ENCODE assay signal across 8 mouse cellular contexts in the genomic region with DNA sequence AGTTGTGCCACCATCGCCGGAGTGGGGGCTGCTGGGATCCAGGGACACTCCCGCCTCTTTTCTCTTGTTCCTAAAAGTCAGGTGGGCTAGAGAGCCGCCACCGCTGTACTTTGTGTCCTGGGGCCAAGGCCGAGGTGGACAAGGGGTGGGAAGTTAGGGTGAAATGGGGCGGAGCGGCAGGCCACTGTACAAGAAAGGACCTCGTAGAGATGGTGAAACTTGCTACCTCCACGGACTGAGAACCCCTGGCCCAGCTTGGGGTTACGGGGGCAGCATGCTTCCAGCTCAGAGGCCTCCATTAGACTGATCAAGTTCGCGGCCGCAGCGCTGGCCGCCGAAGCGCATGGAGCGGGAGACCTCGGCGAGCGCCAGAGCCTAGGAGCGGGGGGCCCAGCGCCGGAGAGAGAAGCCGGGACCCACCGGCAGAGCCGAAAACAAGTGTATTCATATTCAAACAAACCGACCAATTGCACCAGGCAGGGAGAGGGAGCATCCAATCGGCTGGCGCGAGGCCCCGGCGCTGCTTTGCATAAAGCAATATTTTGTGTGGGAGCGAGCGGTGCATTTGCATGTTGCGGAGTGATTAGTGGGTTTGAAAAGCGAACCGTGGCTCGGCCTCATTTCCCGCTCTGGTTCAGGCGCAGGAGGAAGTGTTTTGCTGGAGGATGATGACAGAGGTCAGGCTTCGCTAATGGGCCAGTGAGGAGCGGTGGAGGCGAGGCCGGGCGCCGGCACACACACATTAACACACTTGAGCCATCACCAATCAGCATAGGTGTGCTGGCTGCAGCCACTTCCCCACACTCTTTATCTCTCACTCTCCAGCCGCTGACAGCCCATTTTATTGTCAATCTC. TPM values are rescaled to one million over a fixed set of nuclear protein-coding genes. Genes with fewer than 3 reads are reported as not detected.
A peak's percentile ranks its signal among the peaks of the same experiment; 100 is the strongest.
DNase-seq lines count a peak whose midpoint lies in the region; ATAC-seq and TF ChIP-seq lines count a peak whose summit lies in the region.

No protein-coding gene starts in this region.

- DNase-seq in adrenal gland, postnatal 25 days = peak; percentile 61
- no peak for DNase-seq in heart, postnatal 0 days (ENCODE audit: low spot score)
- peak; percentile 81 to 87 for DNase-seq in layer of hippocampus, adult 8-10 months (ENCODE audit: low spot score in 2 of 2)
- DNase-seq in liver, postnatal 0 days = peak; percentile 80
- no peak for DNase-seq in adipocyte (ENCODE audit: low spot score)

- TF ChIP-seq CTCF in E14TG2a.4 (conservative IDR thresholded peaks at IDR 0.05; ENCODE audit: low read length) = no peak
- no peak for TF ChIP-seq CTCF in heart, postnatal 0 days (IDR thresholded peaks at IDR 0.05; ENCODE audit: low read depth)
- TF ChIP-seq CTCF in liver, postnatal 0 days (IDR thresholded peaks at IDR 0.05; ENCODE audit: low read depth) = no peak

- H3K4me2 ChIP-seq in embryonic facial prominence, embryonic 13.5 days = peak overlapping the region; percentile 61
- H3K4me2 ChIP-seq in heart, postnatal 0 days (ENCODE audit: low read depth, low read length) = peak overlapping the region; percentile 54
- H3K4me2 ChIP-seq in liver, postnatal 0 days (ENCODE audit: low read depth, low read length) = peak overlapping the region; percentile 74

- no peak for TF ChIP-seq EP300 in heart, postnatal 0 days (IDR thresholded peaks at IDR 0.05; ENCODE audit: low read depth)
- no peak for TF ChIP-seq EP300 in liver, postnatal 0 days (IDR thresholded peaks at IDR 0.05; ENCODE audit: low read depth)

- ATAC-seq in embryonic facial prominence, embryonic 13.5 days (ENCODE audit: insufficient number of reproducible peaks, insufficient read depth, low FRiP score, low TSS enrichment, low read depth) = peak; percentile 66
- peak; percentile 18; the same call in 1 of the 2 replicates for ATAC-seq in heart, postnatal 0 days (ENCODE audit: insufficient read depth, low read depth)
- ATAC-seq in liver, postnatal 0 days = peak; percentile 91
- ATAC-seq in neutrophil, adult 5-6 weeks (ENCODE audit: extremely low read depth, insufficient number of reproducible peaks, low FRiP score, poor library complexity, severe bottlenecking) = peak; percentile 20; the same call in 1 of the 2 replicates

- 1% methylated on average over 49 of the region's 49 CpGs for WGBS in embryonic facial prominence, embryonic 13.5 days
- 2% methylated on average over 49 of the region's 49 CpGs for WGBS in heart, postnatal 0 days
- under 1% methylated on average over 49 of the region's 49 CpGs for whole genome bisulfite sequencing in liver, postnatal 0 days (ENCODE audit: insufficient replicate concordance)

- peak overlapping the region; percentile 84 for H3K4me3 ChIP-seq in E14TG2a.4 (replicated peaks; ENCODE audit: low read length)
- peak overlapping the region; percentile 33 for H3K4me3 ChIP-seq in embryonic facial prominence, embryonic 13.5 days
- H3K4me3 ChIP-seq in heart, postnatal 0 days (ENCODE audit: low read depth, low read length) = peak overlapping the region; percentile 46
- peak overlapping the region; percentile 43 for H3K4me3 ChIP-seq in liver, postnatal 0 days (ENCODE audit: low read depth, low read length)

- H3K27me3 ChIP-seq in E14TG2a.4 (ENCODE audit: insufficient read depth, low read length) = peaks cover 68% of the 10 kb centered on the region
- H3K27me3 ChIP-seq in embryonic facial prominence, embryonic 13.5 days = peaks cover 100% of the 10 kb centered on the region
- peaks cover 98% of the 10 kb centered on the region for H3K27me3 ChIP-seq in heart, postnatal 0 days (ENCODE audit: control insufficient read depth, insufficient read depth, low read length)
- H3K27me3 ChIP-seq in liver, postnatal 0 days (ENCODE audit: insufficient read depth, low read length) = peaks cover 97% of the 10 kb centered on the region

- H3K4me1 ChIP-seq in E14TG2a.4 (replicated peaks; ENCODE audit: low read depth, low read length) = peaks cover 79% of the 10 kb centered on the region
- peaks cover 28% of the 10 kb centered on the region for H3K4me1 ChIP-seq in embryonic facial prominence, embryonic 13.5 days
- H3K4me1 ChIP-seq in heart, postnatal 0 days (ENCODE audit: control insufficient read depth, insufficient read depth) = peaks cover 20% of the 10 kb centered on the region; the same call in 1 of the 2 replicates
- peaks cover 21% of the 10 kb centered on the region for H3K4me1 ChIP-seq in liver, postnatal 0 days (ENCODE audit: insufficient read depth)

- 0 out of 2 replicates have a peak, but pooled peaks cover 5% of the 10 kb centered on the region for H3K36me3 ChIP-seq in E14TG2a.4 (ENCODE audit: insufficient read depth, low read length)
- H3K36me3 ChIP-seq in embryonic facial prominence, embryonic 13.5 days = no peaks in the 10 kb centered on the region
- no peaks in the 10 kb centered on the region for H3K36me3 ChIP-seq in heart, postnatal 0 days (replicated peaks; ENCODE audit: control insufficient read depth, insufficient read depth, low read length)
- no peaks in the 10 kb centered on the region for H3K36me3 ChIP-seq in liver, postnatal 0 days (replicated peaks; ENCODE audit: insufficient read depth, low read length)

- no peaks in the 10 kb centered on the region for H3K9me3 ChIP-seq in E14TG2a.4 (ENCODE audit: low read length)
- no peaks in the 10 kb centered on the region for H3K9me3 ChIP-seq in embryonic facial prominence, embryonic 13.5 days
- no peaks in the 10 kb centered on the region for H3K9me3 ChIP-seq in heart, postnatal 0 days (replicated peaks; ENCODE audit: control insufficient read depth, low read length)
- no peaks in the 10 kb centered on the region for H3K9me3 ChIP-seq in liver, postnatal 0 days (ENCODE audit: low read length)

- H3K27ac ChIP-seq in embryonic facial prominence, embryonic 13.5 days = no peak overlapping the region
- no peak overlapping the region for H3K27ac ChIP-seq in heart, postnatal 0 days (ENCODE audit: low read depth)
- H3K27ac ChIP-seq in liver, postnatal 0 days (ENCODE audit: low read depth) = no peak overlapping the region

- H3K9ac ChIP-seq in embryonic facial prominence, embryonic 13.5 days = no peak overlapping the region
- no peak overlapping the region for H3K9ac ChIP-seq in heart, postnatal 0 days (replicated peaks; ENCODE audit: low read depth, low read length)
- no peak overlapping the region for H3K9ac ChIP-seq in liver, postnatal 0 days (replicated peaks)

RNA-seq across cellular contexts. Expression of a gene that starts 6.4 kb away (rescaled TPM):
- not detected in 2 replicates for total RNA-seq in adrenal gland, postnatal 25 days (2021)
- 1.6 and 3.2 TPM in 2 replicates for polyA plus RNA-seq in embryonic facial prominence, embryonic 13.5 days (2015; fragmentation: Nextera tagmentation; extraction: Ambion mirVana)
- total RNA-seq in heart, postnatal 0 days (2014; rRNA removed; ENCODE audit: low replicate concordance) = not detected in 2 replicates
- 0.05 and 0.15 TPM in 2 replicates for polyA plus RNA-seq in heart, postnatal 0 days (2015; fragmentation: Nextera tagmentation; extraction: Ambion mirVana)
- total RNA-seq in layer of hippocampus, adult 8-10 months (2022) = 10 to 100 TPM; 12.5 to 17.6 (median 12.8) TPM
- polyA plus RNA-seq in liver, postnatal 0 days (2015; fragmentation: Nextera tagmentation; extraction: Ambion mirVana) = not detected in 2 replicates
- total RNA-seq in neutrophil, adult 5-6 weeks (2017) = 0.25 TPM in 1 of 2 replicates, not detected in the other

Comparison
In these comparisons a context has a peak if more than half of its experiments do, and no peak if none do; other contexts are left out.
1. H3K4me3 ChIP-seq: peak in every context shown above with its lines; median percentile 84 in E14TG2a.4; 46 in heart, postnatal 0 days; 43 in liver, postnatal 0 days; 33 in embryonic facial prominence, embryonic 13.5 days.
2. DNase-seq: peak in adrenal gland, postnatal 25 days (single experiment), layer of hippocampus, adult 8-10 months (2 of 2) and liver, postnatal 0 days (single experiment); none in heart, postnatal 0 days (single experiment) and adipocyte (single experiment).
3. ATAC-seq: peak in every context shown above with its lines; median percentile 91 in liver, postnatal 0 days; 66 in embryonic facial prominence, embryonic 13.5 days; 20 in neutrophil, adult 5-6 weeks; 18 in heart, postnatal 0 days.
4. RNA of a gene that starts 6.4 kb away (total RNA-seq): 12.5 to 17.6 TPM in layer of hippocampus, adult 8-10 months; not detected in adrenal gland, postnatal 25 days, not detected in heart, postnatal 0 days and 0.25 TPM in neutrophil, adult 5-6 weeks; every median in the first group is over 10 times any median in the second.
5. Peak in every context shown above with its lines, with median percentiles within 50 percentile points of each other: H3K4me2 ChIP-seq.